Mouse (Mus musculus) erythroblast, adult 5-6 weeks (primary cell): Measurements from ENCODE around the gene Vcl. TPM values are rescaled to one million over a fixed set of nuclear protein-coding genes. Genes with fewer than 3 reads are reported as not detected.

ENCODE experiments used
- total RNA-seq, 2 experiments: library from RNA; stranded (forward) in 1 of 2; stranded (reverse) in 1 of 2; fragments of 150-400 nt in 1 of 2; fragments of 200-764, 138-1000 nt in 1 of 2; gene quantifications; 2 replicates each; pipeline versions ENCODE4 v1.2.3 to v1.2.4; 2015 to 2017; ENCODE audit warnings: low replicate concordance in 2 of 2

The Vcl gene
- total RNA-seq, 2 experiments from 2014 or later: 34.6 to 42.1 TPM

Other genes with a start within 250 kb of the Vcl start
- 2.5 and 9.2 TPM in 2 replicates for gene Fut11, start 234.4 kb upstream of the Vcl start, total RNA-seq (2015; ENCODE audit: low replicate concordance)
- 1.5 and 1.7 TPM in 2 replicates for gene Fut11, start 234.4 kb upstream of the Vcl start, total RNA-seq (2017; ENCODE audit: low replicate concordance)
- gene Chchd1, start 226.4 kb upstream of the Vcl start, total RNA-seq (2015; ENCODE audit: low replicate concordance): 9.6 and 27.1 TPM in 2 replicates
- 22.5 and 44.7 TPM in 2 replicates for gene Chchd1, start 226.4 kb upstream of the Vcl start, total RNA-seq (2017; ENCODE audit: low replicate concordance)
- gene Zswim8, start 221.8 kb upstream of the Vcl start, total RNA-seq (2015; ENCODE audit: low replicate concordance): 17.8 and 32.3 TPM in 2 replicates
- 10.1 and 16.3 TPM in 2 replicates for gene Zswim8, start 221.8 kb upstream of the Vcl start, total RNA-seq (2017; ENCODE audit: low replicate concordance)
- gene Ndst2, start 194.8 kb upstream of the Vcl start, total RNA-seq (2015; ENCODE audit: low replicate concordance): 69.8 and 80.1 TPM in 2 replicates
- 25.0 and 32.7 TPM in 2 replicates for gene Ndst2, start 194.8 kb upstream of the Vcl start, total RNA-seq (2017; ENCODE audit: low replicate concordance)
- gene Camk2g, start 135.3 kb upstream of the Vcl start, total RNA-seq (2015; ENCODE audit: low replicate concordance): 4.0 and 9.8 TPM in 2 replicates
- gene Camk2g, start 135.3 kb upstream of the Vcl start, total RNA-seq (2017; ENCODE audit: low replicate concordance): 12.7 and 14.6 TPM in 2 replicates
- 0.38 and 0.84 TPM in 2 replicates for gene Plau, start 92.7 kb upstream of the Vcl start, total RNA-seq (2015; ENCODE audit: low replicate concordance)
- 2.8 and 9.6 TPM in 2 replicates for gene Plau, start 92.7 kb upstream of the Vcl start, total RNA-seq (2017; ENCODE audit: low replicate concordance)
- gene Ap3m1, start 123.1 kb downstream of the Vcl start, total RNA-seq (2015; ENCODE audit: low replicate concordance): 35.9 and 62.6 TPM in 2 replicates
- gene Ap3m1, start 123.1 kb downstream of the Vcl start, total RNA-seq (2017; ENCODE audit: low replicate concordance): 14.1 and 34.0 TPM in 2 replicates
- 34.5 and 52.8 TPM in 2 replicates for gene Adk, start 123.2 kb downstream of the Vcl start, total RNA-seq (2015; ENCODE audit: low replicate concordance)
- 38.6 and 61.8 TPM in 2 replicates for gene Adk, start 123.2 kb downstream of the Vcl start, total RNA-seq (2017; ENCODE audit: low replicate concordance)